Mouse (Mus musculus): Measurements from ENCODE around the gene Pcgf5. TPM values are rescaled to one million over a fixed set of nuclear protein-coding genes. Genes with fewer than 3 reads are reported as not detected.

Pcgf5 gene
- total RNA-seq (2021) = 10 to 100 TPM; 41.2 to 41.5 TPM
- long read RNA-seq, experiment 1, full-length matches to known transcripts = 23 of 39 reads
- long read RNA-seq, experiment 1, partial matches to known transcripts = 1 of 39 reads
- long read RNA-seq, experiment 1, other reads (novel, unspliced or antisense) = 15 of 39 reads
- long read RNA-seq, experiment 2, full-length matches to known transcripts = 16 of 34 reads
- long read RNA-seq, experiment 2, partial matches to known transcripts = 0 of 34 reads
- long read RNA-seq, experiment 2, other reads (novel, unspliced or antisense) = 18 of 34 reads

DNA sequence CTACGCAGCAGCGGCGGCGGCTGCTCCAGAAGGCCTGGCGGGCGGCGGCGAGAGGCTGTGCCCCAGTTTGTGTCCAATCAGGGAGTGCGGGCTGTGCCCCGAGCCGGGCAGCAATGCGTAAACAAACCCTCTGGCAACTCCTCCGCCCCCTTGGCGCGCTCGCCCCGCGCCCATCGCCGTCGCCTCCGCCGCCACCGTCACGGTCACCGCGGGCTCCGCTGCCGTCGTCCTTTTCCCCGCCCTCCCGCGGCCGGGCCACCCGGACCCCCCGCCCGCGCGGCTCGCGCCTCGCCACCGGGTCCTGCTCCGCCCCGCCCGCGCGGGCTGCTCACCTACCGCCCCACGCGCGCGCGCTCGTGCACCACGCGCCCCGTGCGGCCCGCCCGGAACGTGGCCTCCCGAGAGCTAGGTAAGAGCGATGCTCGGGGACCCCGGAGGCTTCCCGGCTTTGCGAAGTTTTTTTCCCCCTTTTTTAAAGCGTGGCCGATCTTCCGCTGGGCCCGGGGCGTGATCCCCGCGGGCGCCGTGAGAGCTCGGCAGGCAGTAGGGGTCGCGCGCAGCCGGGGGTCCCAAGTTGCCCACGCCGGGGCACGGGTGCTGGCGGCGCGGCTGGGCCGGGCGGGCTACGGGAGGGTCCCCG lies at the start of gene Pcgf5:
Gene Pcgf5 (plus strand): TSS at position 149 of the 640 bp plus-strand sequence.
- DNase-seq (ENCODE audit: low spot score) = peak; percentile 88

DNA sequence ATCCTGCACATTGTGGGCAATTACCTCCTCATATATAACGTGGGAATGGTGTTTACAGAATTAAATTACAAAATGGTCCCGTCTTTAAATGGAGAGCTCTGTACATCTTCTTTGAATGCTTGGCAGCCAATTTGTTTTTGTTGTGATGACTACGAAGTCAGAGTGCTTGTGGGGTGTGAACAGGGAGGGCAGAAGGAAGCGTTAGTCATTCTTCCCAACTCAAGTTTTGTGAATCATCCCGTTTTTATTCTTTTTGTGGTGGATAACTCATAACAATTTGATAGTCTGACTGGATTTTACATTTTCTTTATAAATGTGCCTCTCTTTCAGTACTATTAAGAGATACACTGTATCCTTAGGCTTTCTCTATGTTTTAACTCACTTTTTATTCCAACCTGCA lies 42.6 kb upstream of the Pcgf5 start:
- no peak for DNase-seq (ENCODE audit: low spot score)

DNA sequence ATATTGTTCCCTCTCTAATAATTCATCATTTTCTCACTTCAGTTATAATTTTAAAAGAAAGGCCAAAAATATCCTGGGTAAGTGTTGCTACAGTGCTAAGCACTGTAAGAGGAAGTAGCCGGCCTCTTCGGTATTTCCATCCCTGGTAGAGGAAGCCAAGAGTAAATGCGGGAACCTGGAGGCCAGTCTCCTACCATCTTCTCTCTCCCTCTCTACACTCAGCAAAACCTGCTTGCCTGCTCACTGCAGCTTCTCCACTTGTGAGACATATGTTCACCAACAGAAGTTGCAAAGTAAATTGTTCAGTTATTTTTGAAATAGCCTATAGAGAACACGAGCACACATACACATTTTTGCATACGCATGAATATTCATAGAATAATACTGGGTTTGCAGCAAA lies 34.1 kb upstream of the Pcgf5 start:
- DNase-seq (ENCODE audit: low spot score) = no peak

DNA sequence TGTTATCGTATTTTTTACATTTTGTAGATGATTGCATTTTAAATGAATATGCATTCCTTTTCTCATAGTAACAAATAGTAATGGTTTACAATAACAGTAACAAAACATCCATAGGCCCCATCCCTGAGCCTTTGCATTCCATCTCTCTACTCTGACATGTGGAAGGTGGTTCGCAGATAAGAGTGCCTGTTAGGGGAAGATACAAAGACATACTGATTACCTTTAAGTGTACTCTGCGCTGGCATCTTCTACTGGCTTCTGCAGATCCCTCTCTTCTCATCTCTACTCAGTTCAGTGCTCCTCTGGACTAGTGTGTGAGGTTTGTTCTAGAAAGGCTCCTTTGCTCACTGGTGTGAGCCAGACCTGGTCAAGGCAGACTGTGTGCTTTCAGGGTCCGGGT lies 28.4 kb upstream of the Pcgf5 start:
- no peak for DNase-seq (ENCODE audit: low spot score)

DNA sequence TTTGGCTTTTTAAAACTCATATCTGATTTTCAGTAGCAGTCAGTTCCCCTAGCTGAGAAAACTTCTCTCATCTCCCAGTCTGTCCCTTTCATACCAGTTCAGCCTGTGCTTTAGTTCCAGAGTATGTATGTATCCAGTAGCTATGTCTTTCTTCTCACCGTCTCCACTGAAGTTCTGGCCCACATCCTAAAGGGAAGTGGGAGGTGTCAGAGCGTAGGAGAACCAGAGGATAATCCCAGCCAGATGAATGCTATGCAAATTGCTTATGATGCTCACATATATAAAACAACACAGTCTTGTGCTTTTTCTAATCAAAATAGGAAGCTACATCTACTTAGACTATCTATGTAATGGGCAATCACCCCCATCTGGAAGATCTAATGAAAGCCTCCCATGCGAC lies 27.0 kb upstream of the Pcgf5 start:
- DNase-seq (ENCODE audit: low spot score) = no peak

DNA sequence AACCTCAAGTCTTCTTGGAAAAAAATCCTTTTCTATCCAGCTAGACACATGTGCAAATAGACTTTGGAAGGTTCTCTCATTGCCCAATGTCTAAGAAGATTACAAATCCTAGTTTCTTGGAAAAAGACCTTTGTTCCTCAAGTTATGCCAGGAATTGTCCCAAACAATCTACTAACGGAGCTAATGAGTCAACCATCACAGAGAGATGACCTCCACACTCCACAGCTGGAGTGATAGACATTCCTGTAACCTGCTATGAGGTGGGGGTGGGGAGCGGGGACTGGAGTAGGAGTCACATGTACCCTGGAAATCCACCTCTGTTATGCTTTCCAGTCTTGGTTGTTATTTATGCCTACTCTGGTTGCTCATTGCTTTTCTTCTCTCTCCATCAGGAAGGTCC lies 24.8 kb upstream of the Pcgf5 start:
- DNase-seq (ENCODE audit: low spot score) = no peak

DNA sequence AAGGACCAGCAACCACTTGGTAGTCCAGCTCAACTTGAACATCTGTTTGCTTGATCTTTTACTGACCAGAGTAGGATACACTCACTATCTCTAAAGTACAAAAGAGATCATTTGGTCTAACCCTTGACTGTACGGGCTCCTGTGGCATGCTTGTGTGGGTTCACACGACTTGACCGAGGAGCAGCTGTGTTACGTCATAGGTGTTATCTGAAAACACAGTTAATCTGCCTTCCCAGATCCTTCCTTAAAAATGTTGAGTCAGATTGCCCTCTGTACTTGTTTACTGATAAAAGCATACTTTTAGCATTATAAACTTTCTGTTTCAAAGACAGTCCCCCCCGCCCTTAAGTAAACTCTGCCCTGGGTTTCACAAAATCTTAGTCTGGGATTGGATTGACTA lies 19.4 kb upstream of the Pcgf5 start:
- no peak for DNase-seq (ENCODE audit: low spot score)

DNA sequence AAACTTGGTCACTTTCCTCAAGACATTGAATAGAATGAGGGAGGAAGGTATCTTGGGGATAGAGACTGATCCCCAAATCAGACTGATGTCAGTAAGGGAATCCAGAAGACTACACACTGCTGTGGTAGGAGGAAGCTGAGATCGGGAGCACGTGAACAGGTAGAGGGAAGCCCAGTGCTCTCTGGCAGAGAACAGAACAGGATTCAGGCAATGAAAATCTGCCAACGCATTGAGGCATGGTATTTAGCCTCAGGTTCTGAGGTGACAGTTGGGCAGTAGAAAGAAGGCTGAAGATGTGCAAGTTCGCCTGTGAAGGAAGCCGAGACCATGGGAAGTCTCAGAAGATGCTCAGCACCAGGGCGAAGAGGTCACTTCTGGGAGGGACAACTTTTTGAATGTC lies 733 bp upstream of the Pcgf5 start:
- DNase-seq (ENCODE audit: low spot score) = no peak

DNA sequence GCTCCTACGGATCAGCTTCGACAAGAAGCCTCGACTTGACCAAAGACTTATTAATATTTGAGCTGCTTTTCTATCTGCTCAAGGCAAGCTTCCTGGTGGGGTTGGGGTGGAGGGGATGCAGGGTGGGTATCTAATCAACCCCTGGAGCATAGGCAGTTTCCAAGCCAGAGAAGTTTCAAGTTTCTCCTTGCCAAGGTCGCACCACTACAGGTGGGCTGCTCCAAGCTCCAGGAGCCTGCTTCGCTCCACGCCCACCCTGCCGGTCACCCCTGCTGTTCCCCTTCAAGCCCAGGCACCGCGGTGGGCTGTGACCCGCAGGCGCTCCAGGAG lies 313 bp upstream of the Pcgf5 start:
- no peak for DNase-seq (ENCODE audit: low spot score)

DNA sequence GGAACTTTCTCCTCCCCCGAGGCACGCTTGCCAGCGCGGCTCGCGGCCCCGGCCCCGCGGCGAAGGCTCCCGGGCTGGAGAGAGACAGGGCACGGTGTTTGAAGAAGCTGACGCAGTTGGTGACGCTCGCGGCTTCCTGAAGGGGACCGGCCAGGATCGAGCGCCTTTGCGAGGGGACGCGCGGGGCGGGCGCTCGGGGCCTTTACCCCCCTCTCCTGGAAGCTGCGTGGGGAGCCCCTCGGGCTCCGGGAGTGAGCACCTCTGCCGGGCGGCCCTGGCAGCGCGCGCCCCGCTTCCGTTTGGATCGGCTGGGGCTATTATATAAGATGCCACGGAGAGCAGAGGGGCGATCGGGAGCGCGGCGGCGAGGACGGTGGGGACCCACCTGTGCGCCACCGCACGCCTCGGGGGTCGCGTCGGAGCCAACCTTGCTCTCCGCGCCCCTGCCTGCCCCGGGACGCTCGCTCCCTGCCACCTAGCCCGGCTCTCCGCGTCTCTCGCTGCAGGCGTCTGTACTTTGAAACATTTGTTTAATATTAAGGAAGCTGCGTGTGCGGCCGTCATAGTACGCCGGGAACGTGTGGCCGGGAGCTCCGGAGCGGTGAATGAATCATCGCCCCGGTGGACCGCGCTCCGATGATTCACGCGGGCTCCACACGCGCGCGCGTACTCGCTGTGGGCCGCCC lies 835 bp downstream of the Pcgf5 start:
- peak; percentile 57 for DNase-seq (ENCODE audit: low spot score)

DNA sequence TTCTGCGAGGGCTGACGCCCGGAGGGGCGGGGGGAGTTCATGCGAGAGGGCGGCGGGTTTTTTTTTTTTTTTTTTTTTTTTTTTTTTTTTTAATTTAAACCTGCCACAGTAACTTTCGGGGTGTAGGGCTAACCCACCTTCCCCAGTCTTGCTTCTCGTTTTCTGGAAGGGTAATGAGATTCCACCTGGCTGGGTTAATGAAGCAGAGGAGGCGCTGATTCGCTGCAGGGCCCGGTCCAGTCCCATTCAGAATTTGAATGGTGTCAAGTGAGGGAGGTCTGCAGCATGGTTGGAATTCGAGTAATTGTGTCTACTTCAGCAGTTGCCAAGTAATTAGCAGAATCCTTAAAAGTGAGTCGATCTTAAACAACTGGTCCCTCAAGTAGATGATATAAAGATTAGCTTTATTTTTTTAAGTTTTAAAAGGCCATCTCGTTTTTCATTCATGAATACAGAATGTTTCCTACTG lies 1.4 kb downstream of the Pcgf5 start:
- no peak for DNase-seq (ENCODE audit: low spot score)

DNA sequence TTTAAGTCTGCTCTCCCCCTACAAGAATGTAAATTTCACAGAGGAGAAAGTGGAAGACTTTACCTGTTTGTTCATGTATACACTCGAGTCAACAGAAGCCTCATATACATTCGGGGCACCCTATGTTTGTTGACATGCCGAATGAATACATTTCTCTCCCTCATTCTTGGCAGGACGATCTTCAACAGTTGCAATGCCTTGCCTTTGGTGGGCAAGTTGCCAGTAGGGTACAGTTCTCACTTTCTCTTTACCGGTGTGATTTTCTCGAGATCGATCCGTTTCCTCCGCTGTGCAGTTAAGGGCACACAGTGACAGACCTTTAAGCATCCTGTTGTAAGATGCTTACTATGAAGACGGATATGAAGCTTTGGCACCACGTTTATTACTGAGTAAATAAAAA lies 2.1 kb downstream of the Pcgf5 start:
- no peak for DNase-seq (ENCODE audit: low spot score)

DNA sequence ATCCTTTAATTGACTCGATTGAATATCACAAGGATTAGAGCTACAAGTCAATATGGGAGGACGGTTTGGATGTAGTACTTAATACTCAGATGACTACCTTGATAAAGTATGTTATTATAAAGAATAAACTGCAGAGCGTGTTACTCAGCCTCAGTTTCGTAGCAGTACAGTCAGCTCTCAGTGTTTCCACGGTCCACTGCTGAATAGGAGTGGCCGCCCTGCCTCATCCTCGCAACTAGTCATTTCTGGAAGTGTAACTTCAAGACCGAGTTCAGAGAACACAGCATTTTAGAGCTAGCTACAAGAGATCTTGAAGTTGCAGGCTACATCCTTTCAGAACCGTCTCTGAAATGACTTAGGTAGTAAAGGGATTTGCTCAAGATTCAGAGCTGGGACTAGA lies 2.8 kb downstream of the Pcgf5 start:
- DNase-seq (ENCODE audit: low spot score) = no peak

DNA sequence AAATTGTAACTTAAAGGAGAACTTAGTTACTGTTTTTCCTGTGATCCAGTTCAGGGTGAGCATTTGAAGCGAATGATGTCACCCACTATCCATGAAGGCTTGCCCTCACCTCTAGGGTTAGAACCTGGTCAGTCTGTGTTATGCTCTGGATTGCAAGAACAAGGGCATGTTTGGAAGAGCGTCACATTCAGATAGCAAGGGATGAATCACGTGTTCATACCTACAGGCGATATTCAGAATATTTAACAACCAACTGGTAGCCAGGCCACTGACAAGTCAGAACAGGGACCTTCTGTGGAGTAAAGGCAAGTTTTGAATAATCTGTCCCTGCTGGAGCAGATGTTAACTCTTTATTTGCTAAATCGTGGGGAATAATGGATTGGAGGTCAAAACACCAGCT lies 14.4 kb downstream of the Pcgf5 start:
- DNase-seq (ENCODE audit: low spot score) = no peak

DNA sequence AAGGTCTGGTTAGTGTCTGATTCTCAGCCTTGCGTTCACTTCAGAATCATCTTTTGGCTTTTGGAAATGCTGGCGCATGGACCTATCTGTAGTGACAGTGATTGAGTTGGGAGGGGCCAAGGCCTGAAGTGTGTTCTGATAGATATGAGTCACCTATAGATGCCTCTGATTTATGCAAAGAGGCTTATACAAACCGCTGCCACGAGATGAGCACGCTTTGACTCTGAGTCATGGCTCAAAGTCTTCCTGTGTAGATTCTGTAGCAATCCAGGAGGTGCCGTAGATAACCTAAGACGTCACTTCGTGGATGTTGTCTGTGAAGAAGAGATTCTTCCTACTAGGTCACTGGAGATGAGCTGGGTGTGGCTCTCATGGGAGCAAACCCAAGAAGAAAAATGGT lies 16.6 kb downstream of the Pcgf5 start:
- DNase-seq (ENCODE audit: low spot score) = no peak

DNA sequence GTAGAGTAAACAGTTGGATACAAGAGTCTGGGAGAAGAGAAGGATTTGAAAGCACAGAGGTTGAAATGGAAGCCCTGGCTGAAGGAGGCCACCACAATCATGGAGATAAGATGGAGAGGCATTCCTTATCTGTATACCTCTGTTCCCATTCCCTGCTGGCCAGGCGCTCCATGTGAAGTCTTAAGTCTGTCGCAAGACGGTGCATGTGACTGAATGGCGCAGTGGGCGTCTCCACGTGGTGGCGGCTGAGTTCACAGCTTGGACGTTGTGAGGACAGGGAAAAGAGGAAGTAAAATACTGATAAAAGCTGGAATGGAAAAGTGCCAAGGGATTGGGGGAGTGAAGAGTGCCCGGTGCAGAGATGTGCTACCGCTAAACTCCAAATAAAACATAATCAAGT lies 23.4 kb downstream of the Pcgf5 start:
- no peak for DNase-seq (ENCODE audit: low spot score)

DNA sequence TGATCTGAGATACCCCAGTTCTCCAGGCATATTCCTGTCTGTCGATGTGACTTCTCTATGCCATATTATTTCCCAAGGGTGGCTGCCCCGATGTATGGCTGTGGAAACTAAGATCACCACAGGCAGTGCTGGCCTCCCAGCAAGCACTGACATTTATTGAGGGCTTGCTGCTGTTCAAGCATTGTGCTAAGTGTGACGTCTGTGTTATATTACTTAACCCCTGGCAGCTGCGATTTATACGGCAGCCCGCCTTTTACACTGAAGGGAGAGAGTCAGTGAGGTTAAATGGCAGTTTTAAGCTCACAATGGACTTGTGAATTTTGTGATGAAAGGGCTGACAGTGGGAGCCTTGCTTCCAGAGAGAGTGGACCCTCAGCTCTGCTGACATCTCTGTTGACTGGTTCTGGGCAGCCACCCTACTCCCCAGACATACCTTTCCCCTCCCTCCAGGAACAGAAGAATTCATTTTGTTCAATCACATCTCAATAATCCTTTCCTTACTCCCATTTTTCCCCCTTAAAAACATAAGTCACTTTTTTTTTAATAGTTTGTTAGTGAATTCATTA lies 25.0 kb downstream of the Pcgf5 start:
- DNase-seq (ENCODE audit: low spot score) = no peak

DNA sequence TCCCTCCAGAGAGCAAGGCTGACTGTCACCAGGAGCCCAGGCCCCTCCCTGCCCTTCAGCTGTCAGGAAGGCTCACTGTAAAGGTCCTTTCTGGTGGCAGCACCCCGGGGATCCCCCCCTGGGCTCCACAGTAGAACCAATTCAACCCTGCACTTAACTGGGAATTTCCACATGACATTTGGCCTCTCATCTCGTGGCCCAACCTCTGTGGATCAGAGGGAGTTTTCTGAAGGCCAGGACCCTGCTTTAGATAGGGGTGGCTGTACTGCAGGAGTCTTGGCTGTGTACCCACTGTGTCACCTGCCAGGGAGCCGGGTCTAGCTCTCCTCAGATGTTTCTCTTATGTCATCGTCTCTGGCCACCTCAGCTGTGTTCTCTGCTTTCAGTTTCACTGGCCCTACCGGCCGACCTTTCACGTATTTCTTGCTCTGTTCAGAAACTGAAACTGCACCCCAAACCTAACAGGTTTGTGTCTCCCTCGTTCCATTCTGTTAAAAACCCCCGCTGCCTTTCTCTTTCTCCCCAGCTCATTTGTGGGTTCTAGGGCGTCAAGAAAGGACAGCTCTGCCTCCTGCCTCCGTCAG lies 27.2 kb downstream of the Pcgf5 start:
- peak; percentile 78 for DNase-seq (ENCODE audit: low spot score)

DNA sequence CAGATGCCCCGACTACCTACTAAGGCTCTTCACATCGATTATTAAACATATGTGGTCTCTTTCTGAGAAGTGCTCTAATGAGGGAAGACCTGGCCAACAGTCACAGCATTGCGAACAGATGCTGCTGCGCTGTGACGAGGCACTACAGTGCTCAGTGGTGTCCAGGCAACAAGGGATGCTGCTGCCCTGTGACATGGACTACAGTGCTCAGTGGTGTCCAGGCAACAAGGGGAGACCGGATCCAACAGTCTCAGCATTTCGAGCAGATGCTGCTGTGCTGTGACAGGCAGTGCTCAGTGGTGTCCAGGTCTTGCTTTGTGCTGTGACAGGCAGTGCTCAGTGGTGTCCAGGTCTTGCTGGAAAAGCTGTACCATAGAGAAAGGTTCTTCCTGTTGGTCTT lies 29.6 kb downstream of the Pcgf5 start:
- DNase-seq (ENCODE audit: low spot score) = no peak

DNA sequence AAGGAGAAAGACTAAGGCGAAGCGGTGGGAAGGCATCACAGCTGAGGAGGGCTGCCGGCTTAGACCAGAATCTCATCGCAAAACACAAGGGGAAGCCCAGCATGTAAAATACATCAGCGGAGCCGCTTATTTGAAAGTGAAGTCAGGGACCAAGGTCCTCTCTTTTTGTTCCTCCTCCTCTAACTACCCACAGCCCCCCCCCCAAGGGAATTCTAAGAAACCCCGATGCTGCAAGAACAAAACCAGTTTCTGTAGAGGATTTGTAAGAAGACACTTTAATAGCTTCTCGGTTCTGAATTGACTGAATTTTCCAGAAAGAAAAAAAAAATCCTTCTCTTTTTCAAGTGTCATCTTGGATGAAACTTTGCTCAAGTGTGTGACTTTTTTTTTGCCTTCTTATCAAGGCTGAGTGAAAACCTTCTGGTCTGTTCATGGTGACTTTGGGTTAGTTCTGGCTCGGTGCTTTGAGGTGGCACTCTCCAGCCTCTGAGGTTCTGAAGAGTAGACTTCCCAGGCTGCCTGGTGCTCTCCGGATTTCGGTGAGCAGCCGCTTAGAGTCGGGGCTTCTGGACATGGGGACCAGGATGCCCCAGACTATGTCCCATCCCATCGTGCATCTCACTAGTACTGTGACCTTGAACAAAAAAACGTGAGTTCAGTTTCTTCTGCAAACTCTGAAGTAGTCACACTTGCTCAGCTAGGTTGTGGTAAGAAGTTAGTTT lies 30.6 kb downstream of the Pcgf5 start:
- DNase-seq (ENCODE audit: low spot score) = no peak

DNA sequence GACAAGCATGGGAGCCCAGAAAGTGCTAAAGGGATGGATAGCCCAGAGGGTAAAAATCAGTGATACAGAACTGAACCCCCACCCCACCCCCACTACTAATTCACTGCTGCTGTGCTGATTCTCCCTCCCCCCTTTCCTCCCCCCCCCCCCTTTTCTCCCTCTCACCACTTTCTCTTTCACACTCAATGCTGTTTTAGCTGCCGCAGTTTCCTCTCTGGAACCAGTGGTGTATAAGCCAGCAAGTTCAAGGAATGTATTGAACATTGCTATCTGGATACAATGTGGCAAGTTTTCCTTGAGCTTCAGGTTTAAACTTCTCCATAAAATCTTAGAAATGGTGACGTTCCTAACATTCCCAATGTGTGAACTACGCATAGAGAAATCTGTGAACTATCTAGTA lies 34.8 kb downstream of the Pcgf5 start:
- no peak for DNase-seq (ENCODE audit: low spot score)

DNA sequence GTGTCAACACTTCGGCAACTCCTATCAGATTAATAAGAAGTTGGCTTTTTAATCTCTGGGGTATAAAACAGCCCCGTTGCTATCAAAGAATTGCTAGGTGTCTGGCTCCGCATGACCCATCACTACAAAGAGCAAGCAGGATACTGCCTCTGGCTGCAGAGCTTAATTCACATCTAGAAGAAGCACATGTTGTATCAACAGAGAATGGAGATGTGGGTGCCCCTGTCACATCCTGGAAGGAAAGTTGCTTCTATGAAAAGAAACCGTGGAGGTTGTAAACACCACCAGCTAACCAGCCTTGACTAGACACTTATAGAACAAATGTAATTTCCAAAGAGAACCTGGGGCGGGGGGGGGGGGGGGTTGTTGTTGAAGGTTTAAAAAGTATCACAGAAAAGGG lies 35.9 kb downstream of the Pcgf5 start:
- DNase-seq (ENCODE audit: low spot score) = no peak
